Mouse (Mus musculus) CD4-positive naive resting alpha-beta T cell, adult 57 days (primary cell): ENCODE data around the gene Abi1. TPM values are rescaled to one million over a fixed set of nuclear protein-coding genes. Genes with fewer than 3 reads are reported as not detected.

Source experiments
- total RNA-seq: library from RNA; stranded (reverse); gene quantifications from one replicate; pipeline ENCODE4 v1.2.4, GENCODE M21; 2023

The Abi1 gene
- 178 TPM for total RNA-seq

DNA sequence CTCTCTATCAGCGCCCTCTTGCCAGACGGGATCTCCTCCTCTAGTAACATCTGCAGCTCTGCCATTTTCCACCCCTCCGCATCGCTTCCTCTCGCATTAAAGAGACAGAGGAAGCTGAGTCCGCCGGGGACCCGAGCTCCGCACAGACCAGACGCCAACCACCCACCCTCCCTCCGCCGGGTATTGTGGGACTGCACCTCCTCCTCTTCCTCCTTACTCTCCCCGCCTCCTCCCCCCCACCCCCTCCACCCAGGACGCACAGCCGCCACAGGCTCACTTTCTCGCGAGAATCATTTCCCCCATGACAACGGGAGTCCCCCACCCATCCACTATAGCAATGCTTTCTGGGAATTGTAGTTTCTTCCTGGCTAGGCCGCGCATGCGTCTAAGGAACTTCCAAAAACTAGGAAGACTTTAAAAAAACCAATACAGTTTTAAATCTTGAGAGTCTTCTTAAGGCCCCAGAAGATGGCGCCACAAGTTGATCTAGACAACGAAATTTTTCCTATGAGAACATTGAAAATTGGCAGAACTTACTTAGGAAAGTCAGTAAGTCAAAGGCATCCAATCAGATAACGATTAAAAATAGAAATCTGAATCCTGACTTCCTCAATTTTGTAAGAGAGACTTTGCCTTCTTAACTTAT lies at the start of gene Abi1:
Gene Abi1 (minus strand): TSS at position 241 of the 646 bp plus-strand sequence.

DNA sequence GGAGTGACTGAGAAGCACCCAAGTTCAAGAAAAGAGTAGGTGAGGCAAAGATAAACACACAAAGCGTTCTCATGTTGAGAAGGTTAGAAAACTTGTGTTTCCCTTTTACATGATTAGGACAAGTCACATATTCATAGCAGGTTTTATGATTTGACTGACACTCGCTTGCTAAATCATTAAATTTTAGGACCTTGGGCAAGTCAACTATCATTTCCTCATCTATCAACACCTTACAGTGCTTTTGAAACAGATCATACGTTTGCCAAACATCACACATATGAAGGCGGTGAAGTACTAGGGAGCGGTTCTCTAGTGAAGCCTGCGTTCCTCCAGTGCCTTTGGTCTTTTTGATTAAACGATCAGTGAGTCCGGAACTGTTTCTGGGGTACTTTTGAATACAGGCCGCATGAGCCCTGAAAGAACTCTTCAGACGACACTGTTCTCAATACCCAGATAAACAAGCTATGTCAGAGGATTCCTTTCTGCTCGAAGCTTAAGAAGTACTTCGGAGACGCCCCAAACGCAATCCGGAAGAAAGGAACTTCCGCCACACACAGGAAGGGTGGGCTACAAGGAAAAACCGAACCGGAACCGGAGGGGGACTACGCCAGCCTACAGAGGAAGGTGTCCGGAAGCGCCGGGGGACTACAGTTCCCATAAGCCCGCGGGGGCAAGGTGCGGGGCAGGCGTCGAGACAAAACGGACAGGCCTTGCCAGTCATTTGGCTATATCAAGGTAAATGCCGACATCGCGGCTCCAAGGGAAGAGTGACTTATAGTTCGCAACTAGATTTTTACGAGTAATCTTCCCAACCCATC lies 27.7 kb upstream of the Abi1 start, which contains the start of gene Acbd5:
Gene Acbd5 (plus strand): TSS at position 616 of the 818 bp plus-strand sequence.

DNA sequence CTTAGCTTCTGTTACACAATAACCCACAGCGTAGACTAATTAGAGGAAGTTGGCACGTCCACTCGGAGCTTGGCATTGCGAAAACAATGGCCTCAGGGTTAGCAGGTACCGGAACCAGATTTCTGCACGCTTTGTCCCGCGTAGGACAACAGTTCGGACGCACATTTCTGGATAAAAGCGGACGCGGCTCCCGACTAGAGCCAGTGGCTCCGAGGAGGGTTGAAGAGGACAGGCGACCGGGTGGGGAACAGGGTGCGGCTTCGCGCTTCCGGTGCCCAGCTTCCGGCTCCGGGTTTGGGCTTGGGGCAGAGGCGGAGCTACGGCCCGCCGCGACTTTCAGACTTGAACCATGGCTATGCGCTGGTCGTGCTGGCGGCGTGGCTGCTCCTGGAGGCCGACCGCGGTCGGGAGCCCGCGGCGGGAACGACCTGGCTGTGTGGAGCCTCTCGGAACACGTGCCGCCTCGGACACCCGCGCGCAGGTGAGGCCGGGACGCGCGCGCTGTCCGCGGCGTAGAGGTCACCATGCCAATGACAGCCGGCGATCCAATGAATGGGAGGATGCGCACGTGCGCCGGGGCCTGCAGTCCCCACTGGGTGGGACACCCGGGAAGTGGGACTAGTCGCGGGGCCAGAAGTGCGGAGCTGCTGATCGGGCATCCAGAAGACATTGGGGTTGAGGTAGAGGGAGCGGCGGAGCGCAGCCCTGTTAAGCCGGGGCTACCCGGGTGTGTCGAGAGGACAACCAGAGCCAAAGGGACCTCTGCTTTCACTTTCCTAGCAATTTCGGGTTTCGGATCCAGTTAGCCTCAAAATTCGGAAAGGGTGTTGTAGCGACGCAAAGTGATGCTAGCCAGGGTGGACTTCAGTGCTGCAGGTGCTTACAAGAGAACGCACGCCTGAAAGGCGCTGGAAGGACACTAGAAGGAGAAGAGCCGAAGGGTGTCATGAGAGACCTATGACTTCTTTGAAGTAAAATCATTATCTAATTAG lies 144.5 kb downstream of the Abi1 start, which contains the start of gene Pdss1:
Gene Pdss1 (plus strand): TSS at position 241 of the 992 bp plus-strand sequence.

Other genes starting within 250 kb of the Abi1 start
- 12.8 TPM for gene Pdss1, start 144.7 kb downstream of the Abi1 start, total RNA-seq
- 66.7 TPM for gene Acbd5, start 27.9 kb upstream of the Abi1 start, total RNA-seq
- gene Mastl, start 115.8 kb upstream of the Abi1 start, total RNA-seq = not detected
- gene Yme1l1, start 116.1 kb upstream of the Abi1 start, total RNA-seq = 152 TPM
- gene 4931423N10Rik, start 167.2 kb upstream of the Abi1 start, total RNA-seq = 0.41 TPM